Mouse (Mus musculus) frontal cortex, postnatal 36 days (tissue): Measurements from ENCODE around the gene Cx3cr1.

Experiments used
- DNase-seq, 2 experiments: peaks; one replicate each; pipeline ENCODE4 v3.0.0; 2022; ENCODE audit warnings: low spot score in 2 of 2

Cx3cr1 gene

GRCm38 (mm10) chr9:120082691-120083090, 13.0 kb upstream of the Cx3cr1 start:
- no peak for DNase-seq

GRCm38 (mm10) chr9:120081967-120082366, 12.3 kb upstream of the Cx3cr1 start:
- peak in 1 of 2 experiments; percentile 11 for DNase-seq

GRCm38 (mm10) chr9:120081247-120081646, 11.6 kb upstream of the Cx3cr1 start:
- DNase-seq: no peak

GRCm38 (mm10) chr9:120080546-120081108, 10.9 kb upstream of the Cx3cr1 start:
- DNase-seq: peak; percentile 28 to 53

GRCm38 (mm10) chr9:120079901-120080300, 10.2 kb upstream of the Cx3cr1 start:
- DNase-seq: no peak

- DNase-seq: no peak
Measured at GRCm38 (mm10) chr9:120078241-120078640, 8.6 kb upstream of the Cx3cr1 start.

- no peak for DNase-seq
Measured at GRCm38 (mm10) chr9:120074516-120074915, 4.8 kb upstream of the Cx3cr1 start.

- DNase-seq: peak; percentile 78 to 81
Measured at GRCm38 (mm10) chr9:120073169-120073568, 3.5 kb upstream of the Cx3cr1 start.

- no peak for DNase-seq
Measured at GRCm38 (mm10) chr9:120071251-120071650, 1.6 kb upstream of the Cx3cr1 start.

GRCm38 (mm10) chr9:120068047-120068446, 1.6 kb downstream of the Cx3cr1 start:
- DNase-seq: no peak

GRCm38 (mm10) chr9:120067609-120068008, 2.1 kb downstream of the Cx3cr1 start:
- DNase-seq: no peak

GRCm38 (mm10) chr9:120064317-120064716, 5.4 kb downstream of the Cx3cr1 start:
- no peak for DNase-seq

- DNase-seq: no peak
Measured at GRCm38 (mm10) chr9:120058730-120059129, 10.9 kb downstream of the Cx3cr1 start.

- no peak for DNase-seq
Measured at GRCm38 (mm10) chr9:120056201-120056600, 13.5 kb downstream of the Cx3cr1 start.

GRCm38 (mm10) chr9:120054545-120055277, 15.0 kb downstream of the Cx3cr1 start:
- no peak for DNase-seq

- no peak for DNase-seq
Measured at GRCm38 (mm10) chr9:120049407-120049806, 20.3 kb downstream of the Cx3cr1 start.

- no peak for DNase-seq
Measured at GRCm38 (mm10) chr9:120048495-120048894, 21.2 kb downstream of the Cx3cr1 start.

- no peak for DNase-seq
Measured at GRCm38 (mm10) chr9:120043115-120043514, 26.6 kb downstream of the Cx3cr1 start.

GRCm38 (mm10) chr9:120037414-120037813, 32.3 kb downstream of the Cx3cr1 start:
- DNase-seq: no peak

GRCm38 (mm10) chr9:120034375-120034774, 35.3 kb downstream of the Cx3cr1 start:
- no peak for DNase-seq

GRCm38 (mm10) chr9:120032710-120033109, 37.0 kb downstream of the Cx3cr1 start:
- DNase-seq: no peak

GRCm38 (mm10) chr9:120030421-120030820, 39.3 kb downstream of the Cx3cr1 start:
- DNase-seq: no peak

- DNase-seq: no peak
Measured at GRCm38 (mm10) chr9:120029880-120030279, 39.8 kb downstream of the Cx3cr1 start.
